Mouse (Mus musculus) G1E (cell line): ENCODE measurements around the gene Slc11a2.
A peak's percentile ranks its signal among the peaks of the same experiment; 100 is the strongest.

Experiments used
- CTCF ChIP-seq: IDR thresholded peaks from 2 replicates; pipeline ENCODE4 v1.5.1; 2012; ENCODE audit warnings: low read depth, low read length, inconsistent platforms, mixed read lengths
- TAL1 ChIP-seq: conservative IDR thresholded peaks from 2 replicates; pipeline ENCODE4 v1.6.1; 2012; ENCODE audit warnings: low read depth, low read length, inconsistent platforms, mixed read lengths

DNA sequence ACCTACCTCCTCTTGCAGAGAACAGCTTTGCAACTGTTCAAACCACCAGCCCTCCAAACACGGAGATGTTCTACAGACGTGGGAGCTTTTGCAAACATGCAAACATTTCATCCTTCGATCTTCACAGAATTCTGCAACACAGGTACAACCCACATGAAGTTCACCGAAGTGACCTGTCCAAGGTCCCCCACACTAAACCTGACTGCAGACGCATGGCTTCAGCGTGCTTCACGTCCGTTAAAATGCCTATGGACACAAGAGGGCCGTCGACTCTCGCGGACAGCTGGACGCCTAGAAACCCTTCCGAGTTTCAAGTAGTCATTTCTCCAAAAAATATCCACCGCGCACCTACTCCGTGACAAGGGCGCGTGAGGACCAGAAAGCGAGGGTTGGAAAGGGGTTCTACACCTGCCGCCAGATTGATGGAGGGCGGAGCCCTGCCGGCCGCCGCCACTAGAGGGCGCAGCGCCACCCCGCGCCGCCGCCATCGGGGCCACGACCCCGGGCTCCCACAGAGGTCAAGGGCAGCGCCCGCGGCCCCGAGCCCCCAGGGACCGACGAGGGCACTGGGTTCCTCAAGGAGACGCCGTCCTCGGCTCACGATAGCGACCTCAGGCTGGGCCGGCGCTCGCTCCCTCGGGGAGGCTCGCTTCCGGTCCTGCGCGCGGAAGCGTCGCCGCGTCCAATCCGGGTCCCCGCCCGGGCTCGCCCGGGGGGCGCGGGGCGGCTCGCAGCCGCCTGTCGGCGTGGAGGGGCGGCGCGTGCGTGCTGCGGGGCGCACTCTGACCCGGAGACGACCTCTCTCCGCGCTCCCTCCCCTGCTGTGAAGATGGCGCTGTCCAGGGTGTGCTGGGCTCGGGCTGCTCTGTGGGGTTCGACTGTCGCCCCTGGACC lies 43.7 kb upstream of the Slc11a2 start, which contains the start of gene Letmd1:
- peak; percentile 81 for TF ChIP-seq CTCF
- TF ChIP-seq TAL1, result no peak
